Mouse (Mus musculus) E14TG2a.4 (cell line): ENCODE data around the gene Gm17364.
A peak's percentile ranks its signal among the peaks of the same experiment; 100 is the strongest.

Experiments used
- H3K27me3 ChIP-seq: 2 replicates; pipeline ENCODE4 v1.6.1; 2014; ENCODE audit warnings: low read length, control low read depth; ENCODE audit not compliant: insufficient read depth
- H3K36me3 ChIP-seq: 2 replicates; pipeline ENCODE4 v1.6.1; 2014; ENCODE audit warnings: low read length, control low read depth; ENCODE audit not compliant: insufficient read depth
- H3K4me1 ChIP-seq: replicated peaks from 2 replicates; pipeline ENCODE4 v1.6.1; 2014; ENCODE audit warnings: low read depth, low read length, control low read depth
- H3K4me3 ChIP-seq: replicated peaks from 2 replicates; pipeline ENCODE4 v1.5.1; 2014; ENCODE audit warnings: mild to moderate bottlenecking, low read length
- H3K9me3 ChIP-seq: 2 replicates; pipeline ENCODE4 v1.6.1; 2014; ENCODE audit warnings: low read length, control low read depth
- CTCF ChIP-seq: conservative IDR thresholded peaks from 2 replicates; pipeline ENCODE4 v1.5.1; 2014; ENCODE audit warnings: low read length
- NANOG ChIP-seq: IDR thresholded peaks from 2 replicates; pipeline ENCODE4 v1.6.1; 2014; ENCODE audit warnings: borderline replicate concordance, low read length, mixed read lengths
- POU5F1 ChIP-seq: IDR thresholded peaks from 2 replicates; pipeline ENCODE4 v1.6.1; 2014; ENCODE audit warnings: low read length, borderline replicate concordance

Gm17364 gene

GRCm38 (mm10) chr13:41273927-41274650 is at the start of gene Gm17364:
Gene Gm17364, minus strand, starts transcription at chr13:41273977.
- TF ChIP-seq NANOG: no peak
- no peak for TF ChIP-seq POU5F1
- TF ChIP-seq CTCF: no peak
- Histone ChIP-seq H3K4me1 (no peaks in the 10 kb centered on the region), H3K9me3 (peaks cover 10% of the 10 kb centered on the region), H3K4me3 (no peak within 1 kb of the TSS), H3K27me3 (no peaks in the 10 kb centered on the region), H3K36me3 (peaks cover 22% of the 10 kb centered on the region)

- TF ChIP-seq POU5F1 (no peak), CTCF (no peak), NANOG (no peak)
- no peaks in the 10 kb centered on the region for H3K36me3 ChIP-seq
- H3K4me3 ChIP-seq: no peak overlapping the region
- H3K27me3 ChIP-seq: no peaks in the 10 kb centered on the region
- H3K9me3 ChIP-seq: peaks cover 5% of the 10 kb centered on the region; the same call in 1 of the 2 replicates
- H3K4me1 ChIP-seq: no peaks in the 10 kb centered on the region
Measured at GRCm38 (mm10) chr13:41321433-41321832, 47.7 kb upstream of the Gm17364 start.

- peaks cover 5% of the 10 kb centered on the region; the same call in 1 of the 2 replicates for H3K9me3 ChIP-seq
- H3K4me3 ChIP-seq: no peak overlapping the region
- no peaks in the 10 kb centered on the region for H3K4me1 ChIP-seq
- H3K27me3 ChIP-seq: no peaks in the 10 kb centered on the region
- no peaks in the 10 kb centered on the region for H3K36me3 ChIP-seq
- no peak for TF ChIP-seq NANOG
- TF ChIP-seq CTCF: no peak
- no peak for TF ChIP-seq POU5F1
Measured at GRCm38 (mm10) chr13:41320749-41321148, 47.0 kb upstream of the Gm17364 start.

- Histone ChIP-seq H3K27me3 (no peaks in the 10 kb centered on the region), H3K36me3 (no peaks in the 10 kb centered on the region), H3K9me3 (no peaks in the 10 kb centered on the region), H3K4me3 (no peak overlapping the region), H3K4me1 (no peaks in the 10 kb centered on the region)
- TF ChIP-seq POU5F1: no peak
- no peak for TF ChIP-seq NANOG
- TF ChIP-seq CTCF: peak; percentile 84
Measured at GRCm38 (mm10) chr13:41302716-41303115, 28.9 kb upstream of the Gm17364 start.

GRCm38 (mm10) chr13:41300037-41300436 is 26.3 kb upstream of the Gm17364 start:
- TF ChIP-seq POU5F1 (no peak), NANOG (no peak), CTCF (no peak)
- H3K27me3 ChIP-seq: no peaks in the 10 kb centered on the region
- no peaks in the 10 kb centered on the region for H3K9me3 ChIP-seq
- no peaks in the 10 kb centered on the region for H3K4me1 ChIP-seq
- no peak overlapping the region for H3K4me3 ChIP-seq
- H3K36me3 ChIP-seq: no peaks in the 10 kb centered on the region

GRCm38 (mm10) chr13:41298996-41299395 is 25.2 kb upstream of the Gm17364 start:
- H3K36me3 ChIP-seq: no peaks in the 10 kb centered on the region
- no peaks in the 10 kb centered on the region for H3K9me3 ChIP-seq
- no peak overlapping the region for H3K4me3 ChIP-seq
- H3K4me1 ChIP-seq: no peaks in the 10 kb centered on the region
- no peaks in the 10 kb centered on the region for H3K27me3 ChIP-seq
- TF ChIP-seq CTCF (no peak), POU5F1 (no peak), NANOG (no peak)

GRCm38 (mm10) chr13:41298533-41298932 is 24.8 kb upstream of the Gm17364 start:
- Histone ChIP-seq H3K9me3 (no peaks in the 10 kb centered on the region), H3K4me1 (no peaks in the 10 kb centered on the region), H3K36me3 (no peaks in the 10 kb centered on the region), H3K4me3 (no peak overlapping the region), H3K27me3 (no peaks in the 10 kb centered on the region)
- TF ChIP-seq POU5F1 (no peak), CTCF (no peak), NANOG (no peak)

GRCm38 (mm10) chr13:41296396-41296795 is 22.6 kb upstream of the Gm17364 start:
- Histone ChIP-seq H3K36me3 (no peaks in the 10 kb centered on the region), H3K4me3 (no peak overlapping the region), H3K27me3 (no peaks in the 10 kb centered on the region), H3K9me3 (no peaks in the 10 kb centered on the region), H3K4me1 (no peaks in the 10 kb centered on the region)
- no peak for TF ChIP-seq POU5F1
- TF ChIP-seq CTCF: no peak
- TF ChIP-seq NANOG: no peak
